Mouse (Mus musculus): ENCODE results near the gene Cyfip1. TPM values are rescaled to one million over a fixed set of nuclear protein-coding genes. Genes with fewer than 3 reads are reported as not detected.

Cyfip1 gene
- polyA plus RNA-seq, 1 experiment from 2014 or later, result 68.4 TPM

DNA sequence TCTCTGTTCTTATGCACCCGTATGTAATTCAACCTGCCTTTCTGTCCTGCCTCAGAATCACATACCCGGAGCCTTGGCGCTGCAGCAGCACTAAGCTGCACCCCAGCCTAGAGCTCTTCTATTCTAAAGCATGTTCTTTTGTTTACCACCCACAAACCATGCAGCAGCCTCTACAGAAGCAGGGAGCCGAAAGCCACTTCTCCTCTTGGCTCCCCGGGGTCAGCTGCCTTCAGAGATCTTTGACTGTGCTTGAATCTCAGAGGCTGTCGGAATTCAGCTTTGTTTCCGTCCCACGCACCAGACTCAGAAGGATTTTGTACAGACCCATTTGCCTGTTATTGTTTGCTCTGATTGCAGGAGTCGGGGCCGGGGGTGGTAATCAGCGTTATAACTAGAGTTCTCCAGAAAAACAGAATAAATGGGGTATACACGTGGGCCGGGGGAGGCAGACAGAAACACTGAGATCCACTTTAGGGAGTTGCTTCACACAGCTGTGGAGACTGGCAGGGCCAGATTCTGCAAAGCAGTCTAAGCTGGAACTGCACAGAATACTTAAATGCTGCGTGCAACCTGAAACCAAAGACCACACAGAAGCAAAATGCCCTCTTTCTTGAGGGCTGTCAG, 8.5 kb downstream of the Cyfip1 start:
- no peak for DNase-seq (ENCODE audit: low spot score)
- WGBS, result 67% methylated on average over 14 of the region's 14 CpGs
- peak overlapping the region; percentile 42; the same call in 1 of the 2 replicates for H3K27ac ChIP-seq

DNA sequence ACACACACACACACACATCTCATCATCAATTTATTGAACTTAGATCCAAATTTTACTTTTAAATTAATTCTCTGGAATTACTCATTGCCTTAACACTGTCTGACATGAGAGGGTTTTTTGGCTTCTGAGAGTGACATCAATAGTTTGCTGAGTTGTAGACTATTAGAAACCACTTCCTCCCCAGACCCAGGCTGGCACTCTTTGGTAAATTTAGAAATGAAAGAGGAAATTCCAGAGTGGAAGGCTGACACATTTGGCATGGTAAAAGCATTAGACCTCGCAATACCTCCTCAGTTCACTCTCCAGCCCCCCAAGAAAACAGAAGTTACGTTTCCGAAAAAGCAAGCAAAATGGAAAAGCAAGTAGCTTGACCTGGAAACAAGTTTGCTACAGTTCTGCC, 11.2 kb downstream of the Cyfip1 start:
- no peak for DNase-seq (ENCODE audit: low spot score)
- Histone ChIP-seq H3K27ac (no peak overlapping the region), H3K9me3 (no peaks in the 10 kb centered on the region), H3K4me1 (peaks cover 10% of the 10 kb centered on the region; the same call in 1 of the 2 replicates), H3K27me3 (ENCODE audit: insufficient read depth, poor library complexity, severe bottlenecking) (no peaks in the 10 kb centered on the region), H3K36me3 (0 out of 2 replicates have a peak, but pooled peaks cover 2% of the 10 kb centered on the region), H3K4me3 (no peak overlapping the region)
- WGBS, result 78% methylated on average over 3 of the region's 3 CpGs

More for the DNA sequence above, 8.5 kb downstream of the Cyfip1 start:
- Histone ChIP-seq H3K36me3 (0 out of 2 replicates have a peak, but pooled peaks cover 6% of the 10 kb centered on the region), H3K9me3 (no peaks in the 10 kb centered on the region), H3K4me3 (no peak overlapping the region), H3K4me1 (peaks cover 10% of the 10 kb centered on the region; the same call in 1 of the 2 replicates), H3K27me3 (ENCODE audit: insufficient read depth, poor library complexity, severe bottlenecking) (no peaks in the 10 kb centered on the region)

DNA sequence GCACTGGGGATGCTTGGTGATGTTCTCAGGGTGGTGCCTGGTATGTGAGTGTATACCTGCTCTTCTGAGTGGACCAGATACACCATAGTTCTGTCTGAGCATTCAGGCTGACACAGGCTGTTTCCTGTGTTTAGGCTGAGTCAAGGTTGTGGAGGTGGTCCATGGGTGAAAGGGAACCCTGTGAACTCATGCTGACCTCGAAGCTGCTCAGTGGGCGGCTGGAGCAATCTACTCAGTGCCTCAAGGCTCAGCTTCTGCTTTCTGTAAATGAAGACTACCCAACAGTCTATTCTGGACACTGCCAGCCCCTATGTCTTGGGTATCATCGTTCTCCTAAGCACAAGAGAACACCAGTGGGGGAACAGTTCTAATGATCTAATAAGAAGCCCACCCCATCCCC, 14.1 kb downstream of the Cyfip1 start:
- Histone ChIP-seq H3K4me3 (no peak overlapping the region), H3K4me1 (peaks cover 16% of the 10 kb centered on the region), H3K36me3 (no peaks in the 10 kb centered on the region), H3K27me3 (ENCODE audit: insufficient read depth, poor library complexity, severe bottlenecking) (no peaks in the 10 kb centered on the region), H3K27ac (no peak overlapping the region), H3K9me3 (no peaks in the 10 kb centered on the region)
- peak; percentile 53 for DNase-seq (ENCODE audit: low spot score)
- 82% methylated on average over 3 of the region's 3 CpGs for WGBS

DNA sequence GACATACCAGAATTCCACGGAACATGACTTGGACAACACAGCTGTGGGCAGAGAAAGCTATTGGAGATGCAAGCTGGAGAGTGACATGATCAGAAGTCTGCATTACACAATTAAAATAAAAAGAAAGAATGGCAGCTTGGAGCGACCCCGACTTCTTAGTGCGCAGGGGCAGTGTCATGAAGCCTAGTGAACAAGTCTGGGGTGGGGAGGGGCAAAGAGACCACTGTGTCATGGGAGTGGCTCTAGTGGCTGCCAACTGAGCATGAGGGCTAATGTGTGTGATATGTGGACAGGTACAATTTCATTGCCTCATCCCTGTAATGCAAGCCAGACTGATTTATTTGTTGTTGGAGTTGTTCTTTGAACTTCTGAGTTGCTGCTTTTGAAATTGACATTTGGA, 15.2 kb downstream of the Cyfip1 start:
- Histone ChIP-seq H3K27me3 (ENCODE audit: insufficient read depth, poor library complexity, severe bottlenecking) (no peaks in the 10 kb centered on the region), H3K9me3 (no peaks in the 10 kb centered on the region), H3K4me3 (no peak overlapping the region), H3K27ac (no peak overlapping the region), H3K36me3 (no peaks in the 10 kb centered on the region), H3K4me1 (peaks cover 17% of the 10 kb centered on the region)
- DNase-seq (ENCODE audit: low spot score), result peak; percentile 55
- WGBS, result 94% methylated on average over 4 of the region's 4 CpGs

DNA sequence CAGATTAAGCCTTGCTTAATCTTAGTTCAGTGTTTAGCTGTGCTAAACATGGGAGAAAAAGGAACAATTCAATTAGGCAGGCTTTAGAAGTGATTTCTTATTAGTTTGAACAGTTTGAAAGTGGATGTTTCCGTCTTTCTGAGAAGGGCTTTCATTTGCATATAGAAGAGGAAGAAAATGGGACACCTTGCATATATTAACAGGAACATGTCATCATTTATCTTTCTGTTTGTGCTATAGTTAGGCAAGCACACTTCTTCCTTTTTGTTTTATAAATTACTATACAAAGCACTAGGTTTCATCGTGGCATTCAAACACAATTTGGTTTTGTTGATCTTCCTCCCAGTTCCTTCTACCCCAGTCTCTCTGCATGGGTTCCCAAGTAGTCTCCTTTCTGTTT, 16.2 kb downstream of the Cyfip1 start:
- WGBS, result 81% methylated on average over 2 of the region's 2 CpGs
- Histone ChIP-seq H3K4me1 (peaks cover 17% of the 10 kb centered on the region), H3K9me3 (no peaks in the 10 kb centered on the region), H3K36me3 (0 out of 2 replicates have a peak, but pooled peaks cover 3% of the 10 kb centered on the region), H3K27ac (no peak overlapping the region), H3K4me3 (no peak overlapping the region), H3K27me3 (ENCODE audit: insufficient read depth, poor library complexity, severe bottlenecking) (no peaks in the 10 kb centered on the region)
- no peak for DNase-seq (ENCODE audit: low spot score)

DNA sequence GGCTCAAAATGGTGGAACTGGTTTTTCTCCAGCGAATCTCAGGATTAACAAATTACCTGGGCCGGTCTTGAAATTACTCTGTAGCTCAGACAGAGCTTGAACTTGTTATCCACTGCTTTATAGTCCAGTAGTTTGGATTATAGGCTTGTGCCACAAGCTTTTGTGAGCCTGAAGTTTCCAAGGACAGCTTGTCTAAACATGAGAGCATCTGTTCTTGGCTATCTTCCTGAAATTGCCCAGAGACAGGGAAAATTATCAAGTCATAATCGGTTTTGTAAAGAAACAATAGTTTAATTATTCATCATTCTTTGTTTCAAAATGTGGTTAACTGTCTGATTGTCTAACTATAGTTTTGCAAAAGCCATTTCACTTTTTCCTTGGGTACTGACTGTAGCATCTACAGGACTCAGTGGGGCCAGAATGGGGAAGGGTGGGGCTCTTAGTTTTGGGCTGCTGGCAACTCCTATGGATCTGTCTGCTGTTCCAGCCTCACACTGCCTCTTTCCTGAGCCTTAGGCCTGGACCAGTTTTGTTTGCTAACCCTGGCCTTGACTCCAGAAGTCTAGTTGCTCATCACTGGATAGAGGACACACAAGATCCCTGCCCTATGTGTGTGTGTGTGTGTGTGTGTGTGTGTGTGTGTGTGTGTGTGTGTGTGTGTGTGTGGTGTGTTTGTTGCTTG, 17.4 kb downstream of the Cyfip1 start:
- no peak overlapping the region for H3K27ac ChIP-seq
- no peak for DNase-seq (ENCODE audit: low spot score)
- peaks cover 17% of the 10 kb centered on the region for H3K4me1 ChIP-seq
- 87% methylated on average over 3 of the region's 3 CpGs for WGBS
- no peaks in the 10 kb centered on the region for H3K27me3 ChIP-seq (ENCODE audit: insufficient read depth, poor library complexity, severe bottlenecking)
- no peak overlapping the region for H3K4me3 ChIP-seq
- H3K9me3 ChIP-seq, result no peaks in the 10 kb centered on the region
- H3K36me3 ChIP-seq, result 0 out of 2 replicates have a peak, but pooled peaks cover 3% of the 10 kb centered on the region

DNA sequence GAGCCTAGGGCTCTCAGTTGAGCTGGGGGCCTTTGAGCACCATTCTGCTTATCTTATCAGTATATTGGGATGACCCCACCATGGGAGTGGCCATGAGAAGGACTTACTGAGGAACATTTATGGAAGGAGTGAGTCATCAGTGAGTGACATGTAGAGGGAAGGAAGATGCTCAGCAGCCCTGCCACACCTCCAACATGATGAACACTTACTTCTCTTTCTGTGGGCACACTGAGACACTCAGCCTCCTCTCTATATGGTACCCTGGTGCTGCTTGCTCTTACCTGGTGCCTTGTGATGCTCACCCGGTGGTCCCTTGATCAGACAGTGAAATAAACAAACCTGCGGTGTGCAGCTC, 17.9 kb downstream of the Cyfip1 start:
- Histone ChIP-seq H3K4me3 (no peak overlapping the region), H3K4me1 (peaks cover 17% of the 10 kb centered on the region), H3K9me3 (no peaks in the 10 kb centered on the region), H3K36me3 (0 out of 2 replicates have a peak, but pooled peaks cover 3% of the 10 kb centered on the region), H3K27ac (no peak overlapping the region), H3K27me3 (ENCODE audit: insufficient read depth, poor library complexity, severe bottlenecking) (no peaks in the 10 kb centered on the region)
- WGBS, result 83% methylated on average over 2 of the region's 2 CpGs
- DNase-seq (ENCODE audit: low spot score), result no peak

DNA sequence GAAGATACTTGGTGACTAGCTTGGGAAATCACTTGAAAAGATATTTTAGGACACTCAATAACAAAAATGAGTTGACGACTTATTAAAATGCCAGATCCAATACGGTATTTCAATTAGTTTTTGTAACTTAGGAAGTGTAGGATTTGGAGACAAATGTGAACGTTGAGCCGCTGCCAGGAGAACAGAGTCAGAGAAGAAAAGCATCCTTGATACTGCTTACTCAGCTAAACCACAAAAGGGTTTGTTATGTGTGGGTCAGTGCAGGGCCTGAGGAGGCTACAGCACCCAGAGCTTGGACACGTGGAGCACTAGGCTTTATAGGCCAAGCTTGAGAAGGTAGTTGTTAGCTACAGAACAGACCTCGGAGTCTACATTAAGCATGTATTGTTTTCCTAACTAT, 18.4 kb downstream of the Cyfip1 start:
- Histone ChIP-seq H3K4me1 (peaks cover 17% of the 10 kb centered on the region), H3K9me3 (no peaks in the 10 kb centered on the region), H3K4me3 (no peak overlapping the region), H3K27ac (no peak overlapping the region), H3K36me3 (0 out of 2 replicates have a peak, but pooled peaks cover 3% of the 10 kb centered on the region), H3K27me3 (ENCODE audit: insufficient read depth, poor library complexity, severe bottlenecking) (no peaks in the 10 kb centered on the region)
- DNase-seq (ENCODE audit: low spot score), result no peak
- 85% methylated on average over 6 of the region's 6 CpGs for WGBS

DNA sequence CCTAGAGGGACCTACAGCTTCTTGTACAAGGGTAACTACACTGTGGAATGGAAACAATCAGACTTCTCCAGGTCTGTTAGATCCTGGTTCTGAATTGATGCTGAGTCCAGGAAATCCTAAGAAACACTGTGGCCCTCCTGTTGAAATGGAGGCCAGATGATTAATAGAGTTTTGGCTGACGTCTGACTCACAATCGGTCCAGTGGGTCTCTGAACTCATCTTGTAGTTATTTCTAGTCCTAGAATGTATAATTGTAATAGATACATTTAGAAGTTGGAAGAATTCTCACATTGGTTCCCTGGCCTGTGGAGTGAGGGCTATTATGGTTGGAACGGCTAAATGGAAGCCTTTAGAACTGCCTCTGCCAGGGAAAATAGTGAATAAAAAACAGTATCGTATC, 19.6 kb downstream of the Cyfip1 start:
- WGBS, result 85% methylated on average over 4 of the region's 4 CpGs

DNA sequence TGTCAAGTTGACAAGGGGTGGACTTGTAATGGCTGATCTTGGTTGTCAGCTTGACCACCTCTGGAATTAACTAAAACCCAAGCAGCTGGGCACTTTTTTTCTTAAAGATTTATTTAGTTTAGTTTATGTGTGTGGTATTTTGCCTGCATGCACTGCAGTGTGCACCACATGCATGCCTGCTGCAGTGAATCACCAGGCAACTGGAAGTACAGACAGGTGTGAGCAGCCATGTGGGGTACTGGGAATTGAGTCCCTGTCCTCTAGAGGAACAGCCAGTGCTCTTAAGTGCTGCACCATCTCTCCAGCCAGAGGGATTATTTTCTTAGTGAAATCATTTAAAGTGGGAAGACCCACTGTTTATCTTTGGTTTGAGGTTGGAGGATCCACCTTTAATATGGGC, 23.5 kb downstream of the Cyfip1 start:
- H3K27me3 ChIP-seq (ENCODE audit: insufficient read depth, poor library complexity, severe bottlenecking), result no peaks in the 10 kb centered on the region
- H3K4me1 ChIP-seq, result peaks cover 5% of the 10 kb centered on the region
- H3K27ac ChIP-seq, result no peak overlapping the region
- no peaks in the 10 kb centered on the region for H3K9me3 ChIP-seq
- 0 out of 2 replicates have a peak, but pooled peaks cover 3% of the 10 kb centered on the region for H3K36me3 ChIP-seq
- no peak for DNase-seq (ENCODE audit: low spot score)
- H3K4me3 ChIP-seq, result no peak overlapping the region

More for the DNA sequence above, 19.6 kb downstream of the Cyfip1 start:
- no peak for DNase-seq (ENCODE audit: low spot score)
- Histone ChIP-seq H3K4me1 (peaks cover 17% of the 10 kb centered on the region), H3K9me3 (no peaks in the 10 kb centered on the region), H3K4me3 (no peak overlapping the region), H3K36me3 (0 out of 2 replicates have a peak, but pooled peaks cover 3% of the 10 kb centered on the region), H3K27me3 (ENCODE audit: insufficient read depth, poor library complexity, severe bottlenecking) (no peaks in the 10 kb centered on the region), H3K27ac (no peak overlapping the region)

DNA sequence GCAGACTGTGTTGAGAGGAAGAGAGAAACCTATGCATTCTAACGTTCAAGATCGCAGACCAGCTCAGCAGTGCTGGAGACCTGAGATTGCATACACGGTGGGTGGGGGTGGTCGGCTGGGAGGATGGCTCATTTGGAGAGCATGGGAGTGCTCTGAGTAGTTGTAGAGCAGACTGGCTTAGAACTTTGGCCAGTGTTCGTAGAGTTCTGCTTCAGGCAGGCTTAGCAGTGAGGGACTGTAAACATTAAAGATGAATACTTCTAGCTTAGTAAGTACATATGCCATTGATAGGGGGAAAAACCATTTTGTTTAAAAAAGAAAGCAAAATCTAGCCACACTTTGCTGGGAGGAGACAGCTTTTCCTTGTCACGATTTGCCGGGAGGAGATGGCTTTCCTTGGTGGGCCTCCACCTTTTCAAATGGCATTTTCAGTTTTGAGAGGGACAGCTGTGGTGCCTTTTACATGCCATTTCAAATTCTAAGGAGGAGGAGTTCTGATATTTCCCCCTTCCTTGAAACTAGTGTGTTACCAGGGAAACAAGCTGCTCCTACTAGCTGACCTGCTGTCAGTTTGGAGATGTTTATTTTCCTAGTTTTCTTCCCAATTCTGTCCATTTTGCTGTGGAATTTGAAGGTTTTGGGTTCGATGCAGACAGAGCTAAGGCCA, 24.3 kb downstream of the Cyfip1 start:
- 72% methylated on average over 8 of the region's 8 CpGs for whole genome bisulfite sequencing
- no peak for DNase-seq (ENCODE audit: low spot score)
- Histone ChIP-seq H3K9me3 (no peaks in the 10 kb centered on the region), H3K4me3 (no peak overlapping the region), H3K27ac (no peak overlapping the region), H3K4me1 (peaks cover 5% of the 10 kb centered on the region; the same call in 1 of the 2 replicates), H3K27me3 (ENCODE audit: insufficient read depth, poor library complexity, severe bottlenecking) (no peaks in the 10 kb centered on the region), H3K36me3 (0 out of 2 replicates have a peak, but pooled peaks cover 3% of the 10 kb centered on the region)

DNA sequence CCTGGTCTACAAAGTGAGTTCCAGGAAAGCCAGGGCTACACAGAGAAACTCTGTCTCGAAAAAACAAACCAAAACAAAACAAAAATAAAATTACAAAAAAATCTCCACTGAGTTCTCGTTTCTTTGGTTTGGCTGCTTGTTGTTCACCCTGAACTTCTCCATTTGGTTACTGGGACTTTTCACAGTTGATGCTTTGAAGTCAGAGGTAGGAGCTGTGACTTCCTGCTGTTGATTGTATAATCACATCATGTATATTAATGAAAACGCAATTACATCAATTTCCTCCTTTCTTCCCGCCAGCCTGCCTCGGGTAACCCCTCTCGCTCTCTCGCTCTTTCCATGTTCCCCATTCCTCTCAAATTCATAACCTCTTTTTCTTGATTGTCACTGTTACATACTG, 26.7 kb downstream of the Cyfip1 start:
- no peak overlapping the region for H3K27ac ChIP-seq
- no peak for DNase-seq (ENCODE audit: low spot score)
- WGBS, result 84% methylated on average over 7 of the region's 7 CpGs
- H3K4me1 ChIP-seq, result peaks cover 14% of the 10 kb centered on the region; the same call in 1 of the 2 replicates
- H3K36me3 ChIP-seq, result peaks cover 5% of the 10 kb centered on the region
- no peak overlapping the region for H3K4me3 ChIP-seq
- H3K9me3 ChIP-seq, result no peaks in the 10 kb centered on the region
- H3K27me3 ChIP-seq (ENCODE audit: insufficient read depth, poor library complexity, severe bottlenecking), result no peaks in the 10 kb centered on the region

DNA sequence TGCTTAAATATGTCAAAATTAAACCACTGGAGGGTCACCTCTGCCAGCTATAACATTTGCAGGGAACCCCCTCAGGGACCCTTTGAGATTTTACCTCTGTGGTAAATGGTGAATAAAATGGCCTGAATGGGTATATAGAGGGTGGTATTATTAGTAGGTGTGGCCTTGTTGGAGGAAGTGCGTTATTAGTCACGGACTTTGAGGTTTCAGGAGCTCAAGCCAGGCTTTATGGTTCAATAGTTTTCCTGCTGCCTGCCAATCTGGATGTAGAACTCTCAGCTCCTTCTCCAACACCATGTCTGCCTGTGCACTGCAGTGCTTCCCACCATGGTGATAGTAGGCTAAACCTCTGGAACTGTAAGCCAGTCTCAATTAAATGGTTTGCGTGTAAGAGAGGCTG, 27.7 kb downstream of the Cyfip1 start:
- Histone ChIP-seq H3K4me1 (peaks cover 14% of the 10 kb centered on the region; the same call in 1 of the 2 replicates), H3K9me3 (no peaks in the 10 kb centered on the region), H3K27ac (no peak overlapping the region), H3K27me3 (ENCODE audit: insufficient read depth, poor library complexity, severe bottlenecking) (no peaks in the 10 kb centered on the region), H3K4me3 (no peak overlapping the region), H3K36me3 (peaks cover 15% of the 10 kb centered on the region)
- 90% methylated on average over 3 of the region's 3 CpGs for WGBS
- DNase-seq (ENCODE audit: low spot score), result no peak

Measured in heart, embryonic 10.5 days (tissue).